Mouse (Mus musculus): ENCODE measurements around the gene Mtfr2.

- no peak for TF ChIP-seq CTCF (conservative IDR thresholded peaks at IDR 0.05; ENCODE audit: insufficient read depth, insufficient read length, low read depth, low read length)
- no peak for TF ChIP-seq POLR2A (IDR thresholded peaks at IDR 0.05; ENCODE audit: low read depth, low read length)
These were observed 36.4 kb upstream of the Mtfr2 start for GRCm38 (mm10) chr10:20310969-20311769.

All from kidney, adult 2 months (tissue).